Mouse (Mus musculus): ENCODE results near the gene Eps15. TPM values are rescaled to one million over a fixed set of nuclear protein-coding genes. Genes with fewer than 3 reads are reported as not detected.

The Eps15 gene
- polyA plus RNA-seq, 1 experiment from 2014 or later = 46.0 TPM

- no peak overlapping the region for H3K4me3 ChIP-seq (replicated peaks; ENCODE audit: low read length)
- no peaks in the 10 kb centered on the region for H3K36me3 ChIP-seq (ENCODE audit: control insufficient read depth, insufficient read depth)
- no peaks in the 10 kb centered on the region for H3K4me1 ChIP-seq (replicated peaks; ENCODE audit: control insufficient read depth, insufficient read depth, low read length)
- no peak overlapping the region for H3K4me2 ChIP-seq (ENCODE audit: low read length)
- H3K27ac ChIP-seq (ENCODE audit: low read length) = no peak overlapping the region
- 88% methylated on average over 6 of the region's 6 CpGs for WGBS
- H3K9ac ChIP-seq (replicated peaks; ENCODE audit: low read depth, low read length) = no peak overlapping the region
- H3K9me3 ChIP-seq (ENCODE audit: control insufficient read depth, low read length) = no peaks in the 10 kb centered on the region
- ATAC-seq = no peak
- no peaks in the 10 kb centered on the region for H3K27me3 ChIP-seq (replicated peaks; ENCODE audit: control insufficient read depth, insufficient read depth, low read length)
Measured at GRCm38 (mm10) chr4:109245016-109245620, 35.0 kb upstream of the Eps15 start.

- no peaks in the 10 kb centered on the region for H3K27me3 ChIP-seq (replicated peaks; ENCODE audit: control insufficient read depth, insufficient read depth, low read length)
- ATAC-seq = no peak
- H3K4me1 ChIP-seq (replicated peaks; ENCODE audit: control insufficient read depth, insufficient read depth, low read length) = no peaks in the 10 kb centered on the region
- no peak overlapping the region for H3K4me2 ChIP-seq (ENCODE audit: low read length)
- no peaks in the 10 kb centered on the region for H3K9me3 ChIP-seq (ENCODE audit: control insufficient read depth, low read length)
- WGBS = 47% methylated on average over 3 of the region's 3 CpGs
- no peaks in the 10 kb centered on the region for H3K36me3 ChIP-seq (ENCODE audit: control insufficient read depth, insufficient read depth)
- no peak overlapping the region for H3K27ac ChIP-seq (ENCODE audit: low read length)
- no peak overlapping the region for H3K4me3 ChIP-seq (replicated peaks; ENCODE audit: low read length)
- no peak overlapping the region for H3K9ac ChIP-seq (replicated peaks; ENCODE audit: low read depth, low read length)
Measured at GRCm38 (mm10) chr4:109251605-109252004, 28.5 kb upstream of the Eps15 start.

- no peaks in the 10 kb centered on the region for H3K27me3 ChIP-seq (replicated peaks; ENCODE audit: control insufficient read depth, insufficient read depth, low read length)
- no peak for ATAC-seq
- 78% methylated on average over 4 of the region's 4 CpGs for WGBS
- no peaks in the 10 kb centered on the region for H3K36me3 ChIP-seq (ENCODE audit: control insufficient read depth, insufficient read depth)
- H3K9ac ChIP-seq (replicated peaks; ENCODE audit: low read depth, low read length) = no peak overlapping the region
- no peaks in the 10 kb centered on the region for H3K9me3 ChIP-seq (ENCODE audit: control insufficient read depth, low read length)
- H3K4me2 ChIP-seq (ENCODE audit: low read length) = no peak overlapping the region
- no peak overlapping the region for H3K4me3 ChIP-seq (replicated peaks; ENCODE audit: low read length)
- H3K4me1 ChIP-seq (replicated peaks; ENCODE audit: control insufficient read depth, insufficient read depth, low read length) = no peaks in the 10 kb centered on the region
- no peak overlapping the region for H3K27ac ChIP-seq (ENCODE audit: low read length)
Measured at GRCm38 (mm10) chr4:109252199-109252598, 27.9 kb upstream of the Eps15 start.

- no peak overlapping the region for H3K4me3 ChIP-seq (replicated peaks; ENCODE audit: low read length)
- H3K9me3 ChIP-seq (ENCODE audit: control insufficient read depth, low read length) = no peaks in the 10 kb centered on the region
- no peaks in the 10 kb centered on the region for H3K36me3 ChIP-seq (ENCODE audit: control insufficient read depth, insufficient read depth)
- ATAC-seq = no peak
- no peaks in the 10 kb centered on the region for H3K27me3 ChIP-seq (replicated peaks; ENCODE audit: control insufficient read depth, insufficient read depth, low read length)
- H3K27ac ChIP-seq (ENCODE audit: low read length) = no peak overlapping the region
- H3K4me1 ChIP-seq (replicated peaks; ENCODE audit: control insufficient read depth, insufficient read depth, low read length) = no peaks in the 10 kb centered on the region
- WGBS = 79% methylated on average over 11 of the region's 11 CpGs
- H3K4me2 ChIP-seq (ENCODE audit: low read length) = no peak overlapping the region
- H3K9ac ChIP-seq (replicated peaks; ENCODE audit: low read depth, low read length) = no peak overlapping the region
Measured at GRCm38 (mm10) chr4:109253664-109254151, 26.4 kb upstream of the Eps15 start.

GRCm38 (mm10) chr4:109254511-109254910 is 25.6 kb upstream of the Eps15 start:
- Histone ChIP-seq H3K36me3 (ENCODE audit: control insufficient read depth, insufficient read depth) (no peaks in the 10 kb centered on the region), H3K4me1 (replicated peaks; ENCODE audit: control insufficient read depth, insufficient read depth, low read length) (no peaks in the 10 kb centered on the region), H3K9me3 (ENCODE audit: control insufficient read depth, low read length) (no peaks in the 10 kb centered on the region), H3K9ac (replicated peaks; ENCODE audit: low read depth, low read length) (no peak overlapping the region), H3K4me2 (ENCODE audit: low read length) (no peak overlapping the region), H3K4me3 (replicated peaks; ENCODE audit: low read length) (no peak overlapping the region), H3K27me3 (replicated peaks; ENCODE audit: control insufficient read depth, insufficient read depth, low read length) (no peaks in the 10 kb centered on the region), H3K27ac (ENCODE audit: low read length) (no peak overlapping the region)
- whole genome bisulfite sequencing = 85% methylated on average over 5 of the region's 5 CpGs
- no peak for ATAC-seq

- Histone ChIP-seq H3K4me2 (ENCODE audit: low read length) (no peak overlapping the region), H3K4me1 (replicated peaks; ENCODE audit: control insufficient read depth, insufficient read depth, low read length) (no peaks in the 10 kb centered on the region), H3K9ac (replicated peaks; ENCODE audit: low read depth, low read length) (no peak overlapping the region), H3K27ac (ENCODE audit: low read length) (no peak overlapping the region), H3K9me3 (ENCODE audit: control insufficient read depth, low read length) (no peaks in the 10 kb centered on the region), H3K36me3 (ENCODE audit: control insufficient read depth, insufficient read depth) (no peaks in the 10 kb centered on the region), H3K4me3 (replicated peaks; ENCODE audit: low read length) (no peak overlapping the region), H3K27me3 (replicated peaks; ENCODE audit: control insufficient read depth, insufficient read depth, low read length) (no peaks in the 10 kb centered on the region)
- ATAC-seq = no peak
- 83% methylated on average over 2 of the region's 2 CpGs for WGBS
Measured at GRCm38 (mm10) chr4:109255321-109255720, 24.7 kb upstream of the Eps15 start.

- no peak for ATAC-seq
- 86% methylated on average over 11 of the region's 11 CpGs for WGBS
Measured at GRCm38 (mm10) chr4:109255727-109256417, 24.2 kb upstream of the Eps15 start.

GRCm38 (mm10) chr4:109256791-109257190 is 23.3 kb upstream of the Eps15 start:
- ATAC-seq = no peak
- Histone ChIP-seq H3K4me1 (replicated peaks; ENCODE audit: control insufficient read depth, insufficient read depth, low read length) (no peaks in the 10 kb centered on the region), H3K27ac (ENCODE audit: low read length) (no peak overlapping the region), H3K4me3 (replicated peaks; ENCODE audit: low read length) (no peak overlapping the region), H3K4me2 (ENCODE audit: low read length) (no peak overlapping the region), H3K27me3 (replicated peaks; ENCODE audit: control insufficient read depth, insufficient read depth, low read length) (no peaks in the 10 kb centered on the region), H3K9me3 (ENCODE audit: control insufficient read depth, low read length) (no peaks in the 10 kb centered on the region), H3K36me3 (ENCODE audit: control insufficient read depth, insufficient read depth) (no peaks in the 10 kb centered on the region), H3K9ac (replicated peaks; ENCODE audit: low read depth, low read length) (no peak overlapping the region)
- 84% methylated on average over 6 of the region's 6 CpGs for WGBS

More at GRCm38 (mm10) chr4:109255727-109256417, 24.2 kb upstream of the Eps15 start:
- no peaks in the 10 kb centered on the region for H3K36me3 ChIP-seq (ENCODE audit: control insufficient read depth, insufficient read depth)
- H3K9me3 ChIP-seq (ENCODE audit: control insufficient read depth, low read length) = no peaks in the 10 kb centered on the region
- H3K4me2 ChIP-seq (ENCODE audit: low read length) = no peak overlapping the region
- H3K27ac ChIP-seq (ENCODE audit: low read length) = no peak overlapping the region
- H3K27me3 ChIP-seq (replicated peaks; ENCODE audit: control insufficient read depth, insufficient read depth, low read length) = no peaks in the 10 kb centered on the region
- H3K9ac ChIP-seq (replicated peaks; ENCODE audit: low read depth, low read length) = no peak overlapping the region
- H3K4me3 ChIP-seq (replicated peaks; ENCODE audit: low read length) = no peak overlapping the region
- H3K4me1 ChIP-seq (replicated peaks; ENCODE audit: control insufficient read depth, insufficient read depth, low read length) = no peaks in the 10 kb centered on the region

GRCm38 (mm10) chr4:109257639-109258038 is 22.4 kb upstream of the Eps15 start:
- no peaks in the 10 kb centered on the region for H3K36me3 ChIP-seq (ENCODE audit: control insufficient read depth, insufficient read depth)
- H3K9me3 ChIP-seq (ENCODE audit: control insufficient read depth, low read length) = no peaks in the 10 kb centered on the region
- no peaks in the 10 kb centered on the region for H3K27me3 ChIP-seq (replicated peaks; ENCODE audit: control insufficient read depth, insufficient read depth, low read length)
- no peak overlapping the region for H3K4me2 ChIP-seq (ENCODE audit: low read length)
- no peak overlapping the region for H3K4me3 ChIP-seq (replicated peaks; ENCODE audit: low read length)
- ATAC-seq = no peak
- H3K4me1 ChIP-seq (replicated peaks; ENCODE audit: control insufficient read depth, insufficient read depth, low read length) = no peaks in the 10 kb centered on the region
- H3K9ac ChIP-seq (replicated peaks; ENCODE audit: low read depth, low read length) = no peak overlapping the region
- no peak overlapping the region for H3K27ac ChIP-seq (ENCODE audit: low read length)
